ENCODE assay signal across 34 mouse cellular contexts in genomic region chr4:139803981-139804380, GRCm38 (mm10). TPM values are rescaled to one million over a fixed set of nuclear protein-coding genes. Genes with fewer than 3 reads are reported as not detected.
A peak's percentile ranks its signal among the peaks of the same experiment; 100 is the strongest.
DNase-seq lines count a peak whose midpoint lies in the region; ATAC-seq and TF ChIP-seq lines count a peak whose summit lies in the region.
"Had no signal": no experiment of that assay in that cellular context is flagged by ENCODE, and none has a peak within 500 bp of the region (broad histone marks: within the 10 kb centered on the region; RNA-seq: fewer than 3 reads in every experiment).

No protein-coding gene starts in this region.

- no peak overlapping the region for H3K9ac ChIP-seq in stomach, embryonic 15.5 days
- H3K9ac ChIP-seq in stomach, postnatal 0 days (ENCODE audit: low read length), result no peak overlapping the region
- H3K9ac ChIP-seq: heart, embryonic 12.5 days; hindbrain, embryonic 13.5 days; liver, embryonic 15.5 days; lung, embryonic 15.5 days had no signal

- no peak overlapping the region for H3K27ac ChIP-seq in stomach, embryonic 15.5 days
- no peak overlapping the region for H3K27ac ChIP-seq in stomach, postnatal 0 days (replicated peaks)
- H3K27ac ChIP-seq: forebrain, embryonic 10.5 days; hindbrain, embryonic 13.5 days; layer of hippocampus, adult 2 months; limb, embryonic 10.5 days; liver, embryonic 15.5 days; lung, embryonic 15.5 days had no signal

- H3K9me3 ChIP-seq in stomach, embryonic 15.5 days, result no peaks in the 10 kb centered on the region
- H3K9me3 ChIP-seq in stomach, postnatal 0 days (ENCODE audit: control insufficient read depth, low read length), result no peaks in the 10 kb centered on the region
- H3K9me3 ChIP-seq: forebrain, embryonic 10.5 days; heart, embryonic 12.5 days; hindbrain, embryonic 13.5 days; limb, embryonic 10.5 days; liver, embryonic 15.5 days; lung, embryonic 15.5 days had no signal

- H3K4me1 ChIP-seq in stomach, embryonic 15.5 days, result 0 out of 2 replicates have a peak, but pooled peaks cover 3% of the 10 kb centered on the region
- H3K4me1 ChIP-seq in stomach, postnatal 0 days (replicated peaks; ENCODE audit: control insufficient read depth, insufficient read depth), result no peaks in the 10 kb centered on the region
- H3K4me1 ChIP-seq: liver, embryonic 15.5 days; lung, embryonic 15.5 days had no signal

- WGBS in stomach, embryonic 15.5 days, result 3% methylated on average over 2 of the region's 2 CpGs
- 12% methylated on average over 2 of the region's 2 CpGs for WGBS in stomach, postnatal 0 days

- no peak for TF ChIP-seq CTCF in stomach, postnatal 0 days (IDR thresholded peaks at IDR 0.05; ENCODE audit: low read depth)

- 0 out of 2 replicates have a peak, but pooled peaks have one; percentile 35 for ATAC-seq in stomach, embryonic 15.5 days (ENCODE audit: insufficient read depth, low FRiP score, low read depth)
- ATAC-seq in stomach, postnatal 0 days (ENCODE audit: low FRiP score, low TSS enrichment), result no peak
- ATAC-seq: CD4-positive, CD25-positive, alpha-beta regulatory T cell, adult 4 months; forebrain, embryonic 16.5 days; midbrain, embryonic 16.5 days had no signal

- H3K36me3 ChIP-seq in stomach, embryonic 15.5 days, result no peaks in the 10 kb centered on the region
- no peaks in the 10 kb centered on the region for H3K36me3 ChIP-seq in stomach, postnatal 0 days (ENCODE audit: control insufficient read depth, insufficient read depth, low read length)
- H3K36me3 ChIP-seq: forebrain, embryonic 10.5 days; heart, embryonic 12.5 days; hindbrain, embryonic 13.5 days; limb, embryonic 10.5 days; liver, embryonic 15.5 days; lung, embryonic 15.5 days had no signal

- no peak overlapping the region for H3K4me2 ChIP-seq in stomach, embryonic 15.5 days
- H3K4me2 ChIP-seq in stomach, postnatal 0 days (replicated peaks; ENCODE audit: low read depth), result no peak overlapping the region
- H3K4me2 ChIP-seq: heart, embryonic 12.5 days; hindbrain, embryonic 13.5 days; liver, embryonic 15.5 days; lung, embryonic 15.5 days had no signal

- peaks cover 7% of the 10 kb centered on the region; the same call in 1 of the 2 replicates for H3K27me3 ChIP-seq in stomach, embryonic 15.5 days (replicated peaks)
- no peaks in the 10 kb centered on the region for H3K27me3 ChIP-seq in stomach, postnatal 0 days (ENCODE audit: control insufficient read depth, insufficient read depth, low read length)

- no peak for TF ChIP-seq EP300 in stomach, postnatal 0 days (optimal IDR thresholded peaks at IDR 0.05)

- peak; percentile 45 for DNase-seq in adrenal gland, adult 2 months
- no peak for DNase-seq in adrenal gland, postnatal 4 days (ENCODE audit: low spot score in 2 of 2)
- no peak for DNase-seq in stomach, postnatal 0 days (ENCODE audit: low spot score)
- DNase-seq in mesoderm, embryonic 11.5 days (ENCODE audit: low read depth, low spot score), result peak; percentile 77
- no peak for DNase-seq in cerebellum, postnatal 25 days
- no peak for DNase-seq in spleen, postnatal 4 days (ENCODE audit: low spot score in 2 of 2)
- DNase-seq: cerebellum, adult 18-20 months; cerebellum, postnatal 36 days; gastrocnemius, postnatal 25 days; heart, adult 18-20 months; heart, postnatal 10 days; kidney, adult 2 months; kidney, postnatal 14 days; liver; lung, postnatal 4 days; right cerebral cortex, postnatal 25 days; thymus, adult 2 months; thymus, postnatal 4 days had no signal

- H3K4me3 ChIP-seq in stomach, embryonic 15.5 days (replicated peaks), result no peak overlapping the region
- no peak overlapping the region for H3K4me3 ChIP-seq in stomach, postnatal 0 days (ENCODE audit: low read depth, low read length)
- H3K4me3 ChIP-seq: forebrain, embryonic 10.5 days; heart, embryonic 12.5 days; hindbrain, embryonic 13.5 days; layer of hippocampus, adult 2 months; limb, embryonic 10.5 days; liver, embryonic 15.5 days; lung, embryonic 15.5 days; myocyte had no signal

RNA-seq across cellular contexts. Expression of gene Pax7, which starts 29.3 kb away (rescaled TPM):
- total RNA-seq in adrenal gland, adult 2 months (2021), result not detected
- not detected in 2 replicates for polyA plus RNA-seq in adrenal gland, adult 2 months (2012; rRNA removed)
- under 1 TPM; 0.11 to 0.40 TPM for total RNA-seq in adrenal gland, postnatal 4 days (2021)
- polyA plus RNA-seq in stomach, embryonic 15.5 days (2015; fragmentation: Nextera tagmentation; extraction: Ambion mirVana), result 0.03 and 0.04 TPM in 2 replicates
- polyA plus RNA-seq in stomach, postnatal 0 days (2015; fragmentation: Nextera tagmentation; extraction: Ambion mirVana), result 0.02 TPM in 1 of 2 replicates, not detected in the other
- total RNA-seq: heart, adult 18-20 months; heart, postnatal 10 days; layer of hippocampus, adult 2 months; layer of hippocampus, postnatal 25 days; megakaryocyte-erythroid progenitor cell, adult 5-6 weeks had no signal
- polyA plus RNA-seq: CD4-positive, CD25-positive, alpha-beta regulatory T cell, adult 4 months; forebrain, embryonic 16.5 days; intestine, embryonic 14.5 days; stomach, embryonic 14.5 days had no signal

Comparison
In these comparisons a context has a peak if more than half of its experiments do, and no peak if none do; other contexts are left out.
1. DNase-seq: peak in adrenal gland, adult 2 months (single experiment) and mesoderm, embryonic 11.5 days (single experiment); none in adrenal gland, postnatal 4 days (0 of 2), stomach, postnatal 0 days (single experiment), cerebellum, postnatal 25 days (0 of 2) and spleen, postnatal 4 days (0 of 2).